Mouse (Mus musculus): Measurements from ENCODE around the gene Aurkb. TPM values are rescaled to one million over a fixed set of nuclear protein-coding genes. Genes with fewer than 3 reads are reported as not detected.

Gene Aurkb
- polyA plus RNA-seq, 1 experiment from 2014 or later = 29.6 TPM

GRCm38 (mm10) chr11:69033552-69033951 lies 11.9 kb upstream of the Aurkb start:
- 86% methylated on average over 9 of the region's 9 CpGs for WGBS
- DNase-seq = no peak
- H3K9me3 ChIP-seq (ENCODE audit: control insufficient read depth, low read length) = no peaks in the 10 kb centered on the region
- no peaks in the 10 kb centered on the region for H3K27me3 ChIP-seq (ENCODE audit: control insufficient read depth, insufficient read depth, low read length)
- no peak overlapping the region for H3K4me2 ChIP-seq (ENCODE audit: low read length)
- peaks cover 69% of the 10 kb centered on the region for H3K36me3 ChIP-seq (ENCODE audit: control insufficient read depth, insufficient read depth, low read length)
- H3K4me1 ChIP-seq (ENCODE audit: control insufficient read depth, insufficient read depth, low read length) = peaks cover 8% of the 10 kb centered on the region; the same call in 1 of the 2 replicates
- H3K27ac ChIP-seq (replicated peaks; ENCODE audit: low read depth, low read length) = no peak overlapping the region
- H3K4me3 ChIP-seq (replicated peaks; ENCODE audit: low read depth, low read length) = no peak overlapping the region
- H3K9ac ChIP-seq (replicated peaks; ENCODE audit: low read length) = no peak overlapping the region
- no peak for ATAC-seq (ENCODE audit: low FRiP score, low TSS enrichment)

DNA sequence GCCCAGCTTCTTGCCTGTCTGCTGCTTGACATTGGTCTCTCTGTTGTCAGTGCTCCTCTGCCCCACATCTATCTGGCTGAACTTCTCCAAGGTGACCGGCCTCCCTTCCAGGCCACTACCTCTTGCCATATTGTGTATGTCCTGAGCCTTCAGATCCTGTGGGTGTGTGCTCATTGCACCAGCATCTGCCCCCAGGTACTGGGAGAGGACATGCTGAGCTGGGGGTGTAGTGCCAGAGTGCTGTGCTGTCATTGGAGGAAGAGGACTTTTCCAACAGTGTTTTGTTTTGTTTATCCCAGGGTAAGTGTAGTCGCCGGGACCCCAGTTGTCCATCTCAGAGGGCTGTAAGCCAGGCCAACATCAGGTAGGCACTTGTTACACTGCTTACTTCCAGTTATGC lies 10.9 kb upstream of the Aurkb start:
- 86% methylated on average over 3 of the region's 3 CpGs for WGBS
- no peaks in the 10 kb centered on the region for H3K27me3 ChIP-seq (ENCODE audit: control insufficient read depth, insufficient read depth, low read length)
- H3K9me3 ChIP-seq (ENCODE audit: control insufficient read depth, low read length) = no peaks in the 10 kb centered on the region
- H3K36me3 ChIP-seq (ENCODE audit: control insufficient read depth, insufficient read depth, low read length) = peaks cover 58% of the 10 kb centered on the region
- ATAC-seq (ENCODE audit: low FRiP score, low TSS enrichment) (no peak), DNase-seq (no peak)
- no peak overlapping the region for H3K4me3 ChIP-seq (replicated peaks; ENCODE audit: low read depth, low read length)
- H3K27ac ChIP-seq (replicated peaks; ENCODE audit: low read depth, low read length) = no peak overlapping the region
- H3K4me1 ChIP-seq (ENCODE audit: control insufficient read depth, insufficient read depth, low read length) = peaks cover 17% of the 10 kb centered on the region
- no peak overlapping the region for H3K9ac ChIP-seq (replicated peaks; ENCODE audit: low read length)
- no peak overlapping the region for H3K4me2 ChIP-seq (ENCODE audit: low read length)

GRCm38 (mm10) chr11:69035411-69035810 lies 10.0 kb upstream of the Aurkb start:
- peaks cover 17% of the 10 kb centered on the region for H3K4me1 ChIP-seq (ENCODE audit: control insufficient read depth, insufficient read depth, low read length)
- no peaks in the 10 kb centered on the region for H3K9me3 ChIP-seq (ENCODE audit: control insufficient read depth, low read length)
- ATAC-seq (ENCODE audit: low FRiP score, low TSS enrichment) (no peak), DNase-seq (no peak)
- peak overlapping the region; percentile 64 for H3K4me2 ChIP-seq (ENCODE audit: low read length)
- 74% methylated on average over 9 of the region's 9 CpGs for WGBS
- no peaks in the 10 kb centered on the region for H3K27me3 ChIP-seq (ENCODE audit: control insufficient read depth, insufficient read depth, low read length)
- H3K27ac ChIP-seq (replicated peaks; ENCODE audit: low read depth, low read length) = peak overlapping the region; percentile 68
- peak overlapping the region; percentile 10 for H3K4me3 ChIP-seq (replicated peaks; ENCODE audit: low read depth, low read length)
- H3K9ac ChIP-seq (replicated peaks; ENCODE audit: low read length) = 0 out of 2 replicates have a peak overlapping the region, but pooled peaks have one; percentile 20
- H3K36me3 ChIP-seq (ENCODE audit: control insufficient read depth, insufficient read depth, low read length) = peaks cover 50% of the 10 kb centered on the region

- peak overlapping the region; percentile 68 for H3K27ac ChIP-seq (replicated peaks; ENCODE audit: low read depth, low read length)
- peaks cover 17% of the 10 kb centered on the region for H3K4me1 ChIP-seq (ENCODE audit: control insufficient read depth, insufficient read depth, low read length)
- H3K4me3 ChIP-seq (replicated peaks; ENCODE audit: low read depth, low read length) = peak overlapping the region; percentile 10
- H3K9ac ChIP-seq (replicated peaks; ENCODE audit: low read length) = 0 out of 2 replicates have a peak overlapping the region, but pooled peaks have one; percentile 20
- H3K9me3 ChIP-seq (ENCODE audit: control insufficient read depth, low read length) = no peaks in the 10 kb centered on the region
- DNase-seq = peak; percentile 89
- 5% methylated on average over 8 of the region's 8 CpGs for WGBS
- no peaks in the 10 kb centered on the region for H3K27me3 ChIP-seq (ENCODE audit: control insufficient read depth, insufficient read depth, low read length)
- peak overlapping the region; percentile 64 for H3K4me2 ChIP-seq (ENCODE audit: low read length)
- H3K36me3 ChIP-seq (ENCODE audit: control insufficient read depth, insufficient read depth, low read length) = peaks cover 46% of the 10 kb centered on the region
- ATAC-seq (ENCODE audit: low FRiP score, low TSS enrichment) = 0 out of 2 replicates have a peak, but pooled peaks have one; percentile 18
These were observed 9.6 kb upstream of the Aurkb start for GRCm38 (mm10) chr11:69035849-69036248.

DNA sequence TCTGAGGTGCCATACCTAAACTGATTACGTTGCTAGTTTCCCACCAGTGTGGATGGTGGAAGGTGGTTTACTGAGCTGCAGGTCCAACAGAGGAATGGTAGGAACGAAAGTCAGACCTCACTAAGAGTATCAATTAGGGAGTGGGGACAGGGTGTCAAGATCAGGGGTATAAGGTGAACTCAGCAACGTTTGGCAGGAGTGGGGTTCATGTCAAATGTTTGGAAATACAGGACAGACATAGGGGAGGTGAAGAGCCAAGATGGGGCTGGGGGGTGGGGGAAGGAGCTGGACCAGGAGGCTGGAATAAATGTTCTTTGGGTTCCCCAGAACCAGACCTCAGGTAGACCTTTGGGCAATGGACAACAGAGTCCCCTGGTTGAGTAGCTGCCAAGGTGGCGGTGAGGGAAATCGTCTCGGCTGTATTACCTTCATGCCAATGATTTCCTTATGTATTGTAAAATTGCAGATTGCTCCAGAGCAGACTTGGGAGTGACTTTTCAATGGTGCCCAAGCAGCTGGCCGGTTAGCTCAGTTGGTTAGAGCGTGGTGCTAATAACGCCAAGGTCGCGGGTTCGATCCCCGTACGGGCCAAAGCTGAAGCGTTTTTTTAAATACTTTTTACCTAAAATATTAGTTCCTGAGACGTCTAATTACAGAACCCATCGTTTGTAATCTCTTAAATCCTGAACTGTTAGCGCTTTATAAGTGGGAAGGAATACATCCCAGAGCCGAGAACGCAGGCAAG lies 8.8 kb upstream of the Aurkb start:
- DNase-seq = peak; percentile 93
- Histone ChIP-seq H3K9me3 (ENCODE audit: control insufficient read depth, low read length) (no peaks in the 10 kb centered on the region), H3K4me3 (replicated peaks; ENCODE audit: low read depth, low read length) (peak overlapping the region; percentile 67), H3K27ac (replicated peaks; ENCODE audit: low read depth, low read length) (peak overlapping the region; percentile 80), H3K4me1 (ENCODE audit: control insufficient read depth, insufficient read depth, low read length) (peaks cover 17% of the 10 kb centered on the region), H3K36me3 (ENCODE audit: control insufficient read depth, insufficient read depth, low read length) (peaks cover 38% of the 10 kb centered on the region), H3K4me2 (ENCODE audit: low read length) (peak overlapping the region; percentile 64), H3K9ac (replicated peaks; ENCODE audit: low read length) (peak overlapping the region; percentile 67), H3K27me3 (ENCODE audit: control insufficient read depth, insufficient read depth, low read length) (no peaks in the 10 kb centered on the region)
- no peak for ATAC-seq (ENCODE audit: low FRiP score, low TSS enrichment)
- WGBS = 11% methylated on average over 20 of the region's 20 CpGs

DNA sequence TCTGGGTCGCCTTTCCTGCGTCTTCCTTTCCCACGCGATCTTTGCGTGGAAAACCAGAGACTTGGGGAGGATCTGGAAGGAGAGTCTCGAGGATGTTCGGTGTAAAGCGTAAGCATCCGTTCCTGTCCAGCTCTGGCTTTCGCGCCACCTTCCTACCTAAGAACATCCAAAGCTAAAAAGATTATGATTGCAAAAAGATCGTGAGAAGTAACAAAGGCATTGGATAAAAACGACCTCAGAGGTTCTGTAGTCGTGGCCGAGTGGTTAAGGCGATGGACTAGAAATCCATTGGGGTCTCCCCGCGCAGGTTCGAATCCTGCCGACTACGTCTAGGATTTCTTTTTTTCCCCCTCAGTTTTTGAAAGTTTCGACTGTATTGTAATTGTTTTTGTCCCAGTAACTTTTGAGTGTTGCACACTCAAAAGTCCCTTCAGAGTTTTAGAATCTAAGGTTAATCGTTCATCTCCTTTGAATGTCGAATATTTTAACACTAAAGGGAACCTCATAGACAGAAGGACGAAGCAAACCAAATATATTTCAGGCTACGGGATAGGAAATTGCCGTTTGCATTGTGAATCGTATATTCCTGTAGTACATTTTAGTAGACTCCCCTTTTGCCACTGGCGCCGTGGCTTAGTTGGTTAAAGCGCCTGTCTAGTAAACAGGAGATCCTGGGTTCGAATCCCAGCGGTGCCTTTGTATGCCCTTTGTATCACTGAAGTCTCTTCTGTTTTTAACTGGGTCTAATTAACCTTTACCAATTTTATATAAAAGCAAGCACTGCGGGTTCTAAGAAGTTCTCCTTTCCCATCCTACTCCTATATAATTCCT lies 8.0 kb upstream of the Aurkb start:
- peak overlapping the region; percentile 64 for H3K4me2 ChIP-seq (ENCODE audit: low read length)
- under 1% methylated on average over 34 of the region's 34 CpGs for WGBS
- peak; percentile 92 for DNase-seq

DNA sequence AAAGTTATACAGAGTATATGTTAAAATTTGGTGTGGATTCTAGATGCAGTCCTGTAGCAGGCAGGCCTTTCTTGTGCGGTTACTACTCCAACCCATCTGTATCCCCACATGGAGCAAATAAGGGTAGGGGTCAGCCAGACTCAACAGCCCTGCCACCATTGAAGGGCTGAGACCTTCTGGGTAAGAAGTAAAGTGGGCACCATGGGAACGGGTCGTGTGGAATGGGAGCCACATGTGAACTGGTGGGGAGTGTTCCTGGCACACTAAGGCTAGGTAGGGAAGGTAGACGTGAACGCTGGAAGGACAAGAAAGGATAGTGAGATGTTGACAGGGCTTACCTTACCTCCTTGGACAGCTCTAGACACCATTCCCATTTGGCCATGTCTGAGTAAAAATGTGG lies 7.3 kb upstream of the Aurkb start:
- no peak overlapping the region for H3K4me3 ChIP-seq (replicated peaks; ENCODE audit: low read depth, low read length)
- H3K36me3 ChIP-seq (ENCODE audit: control insufficient read depth, insufficient read depth, low read length) = peaks cover 23% of the 10 kb centered on the region
- no peaks in the 10 kb centered on the region for H3K27me3 ChIP-seq (ENCODE audit: control insufficient read depth, insufficient read depth, low read length)
- no peak for ATAC-seq (ENCODE audit: low FRiP score, low TSS enrichment)
- H3K4me1 ChIP-seq (ENCODE audit: control insufficient read depth, insufficient read depth, low read length) = peaks cover 17% of the 10 kb centered on the region
- no peak overlapping the region for H3K9ac ChIP-seq (replicated peaks; ENCODE audit: low read length)
- DNase-seq = no peak
- H3K9me3 ChIP-seq (ENCODE audit: control insufficient read depth, low read length) = no peaks in the 10 kb centered on the region
- H3K4me2 ChIP-seq (ENCODE audit: low read length) = peak overlapping the region; percentile 71; the same call in 1 of the 2 replicates
- WGBS = 72% methylated on average over 5 of the region's 5 CpGs
- H3K27ac ChIP-seq (replicated peaks; ENCODE audit: low read depth, low read length) = no peak overlapping the region

More for the DNA sequence above, 8.0 kb upstream of the Aurkb start:
- no peaks in the 10 kb centered on the region for H3K9me3 ChIP-seq (ENCODE audit: control insufficient read depth, low read length)
- H3K4me1 ChIP-seq (ENCODE audit: control insufficient read depth, insufficient read depth, low read length) = peaks cover 17% of the 10 kb centered on the region
- H3K36me3 ChIP-seq (ENCODE audit: control insufficient read depth, insufficient read depth, low read length) = peaks cover 30% of the 10 kb centered on the region
- H3K9ac ChIP-seq (replicated peaks; ENCODE audit: low read length) = peak overlapping the region; percentile 67
- peak overlapping the region; percentile 67 for H3K4me3 ChIP-seq (replicated peaks; ENCODE audit: low read depth, low read length)
- peak overlapping the region; percentile 80 for H3K27ac ChIP-seq (replicated peaks; ENCODE audit: low read depth, low read length)
- no peaks in the 10 kb centered on the region for H3K27me3 ChIP-seq (ENCODE audit: control insufficient read depth, insufficient read depth, low read length)
- ATAC-seq (ENCODE audit: low FRiP score, low TSS enrichment) = peak; percentile 51; the same call in 1 of the 2 replicates

DNA sequence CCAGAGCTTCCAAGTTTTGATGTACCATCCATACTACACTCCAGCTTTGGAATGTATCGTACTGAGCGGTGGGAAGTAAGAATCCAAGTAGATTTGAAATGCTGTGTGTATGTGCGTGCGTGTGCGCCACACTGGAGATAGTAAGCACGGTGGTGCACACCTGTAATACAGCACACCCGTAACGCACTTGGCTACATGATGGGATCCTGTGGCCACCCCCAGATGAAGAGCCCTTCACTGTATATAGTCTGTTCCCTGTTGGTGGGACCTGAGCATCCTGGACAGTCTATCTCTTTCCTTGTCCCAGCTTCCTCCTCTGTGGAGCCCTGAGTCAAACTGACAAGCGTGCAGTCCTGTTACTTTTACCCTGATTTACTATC lies 938 bp downstream of the Aurkb start:
- DNase-seq (no peak), ATAC-seq (ENCODE audit: low FRiP score, low TSS enrichment) (no peak)
- peak overlapping the region; percentile 98 for H3K4me2 ChIP-seq (ENCODE audit: low read length)
- H3K9me3 ChIP-seq (ENCODE audit: control insufficient read depth, low read length) = no peaks in the 10 kb centered on the region
- WGBS = 19% methylated on average over 9 of the region's 9 CpGs
- H3K27ac ChIP-seq (replicated peaks; ENCODE audit: low read depth, low read length) = no peak overlapping the region
- H3K4me1 ChIP-seq (ENCODE audit: control insufficient read depth, insufficient read depth, low read length) = peaks cover 6% of the 10 kb centered on the region; the same call in 1 of the 2 replicates
- H3K27me3 ChIP-seq (ENCODE audit: control insufficient read depth, insufficient read depth, low read length) = no peaks in the 10 kb centered on the region
- no peaks in the 10 kb centered on the region for H3K36me3 ChIP-seq (ENCODE audit: control insufficient read depth, insufficient read depth, low read length)
- H3K4me3 ChIP-seq (replicated peaks; ENCODE audit: low read depth, low read length) = peak overlapping the region; percentile 58
- peak overlapping the region; percentile 20; the same call in 1 of the 2 replicates for H3K9ac ChIP-seq (replicated peaks; ENCODE audit: low read length)
